Mouse (Mus musculus) testis, adult 2 months (tissue): ENCODE results near the gene Endog.

Experiments
- CTCF ChIP-seq: fragments of 200-500 bp; IDR thresholded peaks from 2 replicates; pipeline ENCODE4 v1.5.1; 2012; ENCODE audit warnings: low read depth, mild to moderate bottlenecking, inconsistent platforms, low read length, moderate library complexity; ENCODE audit not compliant: control insufficient read depth, insufficient read depth, insufficient replicate concordance
- POLR2A ChIP-seq: fragments of 200-500 bp; IDR thresholded peaks from 2 replicates; pipeline ENCODE4 v1.6.1; 2012; ENCODE audit warnings: low read depth, mild to moderate bottlenecking, inconsistent platforms, low read length, moderate library complexity; ENCODE audit not compliant: control insufficient read depth

DNA sequence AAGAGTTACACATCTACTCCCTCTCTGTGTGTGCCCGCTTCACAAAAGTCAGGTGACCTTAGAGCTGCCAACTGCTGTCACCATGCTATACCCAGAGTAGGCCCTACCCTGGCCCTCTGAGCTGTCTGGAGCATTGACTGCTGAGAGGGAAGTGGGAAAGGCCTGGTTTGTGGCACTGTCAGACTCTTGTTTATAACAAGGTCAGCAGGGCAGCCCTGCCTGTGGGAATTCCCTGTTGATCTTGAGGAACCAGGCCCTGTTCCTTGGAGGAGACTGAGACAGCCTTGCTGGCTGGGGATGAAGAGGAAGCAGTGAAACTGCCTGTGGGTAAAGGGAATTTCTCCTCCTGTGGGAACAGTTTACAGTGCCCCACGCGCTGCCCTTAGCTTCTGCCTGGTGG lies 43.5 kb downstream of the Endog start:
- TF ChIP-seq CTCF (no peak), POLR2A (no peak)
